Mouse (Mus musculus) midbrain, postnatal 0 days (tissue): ENCODE measurements around the gene Rffl. TPM values are rescaled to one million over a fixed set of nuclear protein-coding genes. Genes with fewer than 3 reads are reported as not detected.

Experiments used
- ATAC-seq: fragments of 200-750 bp; cut with Nextera tagmentation; 2 replicates; pipeline ENCODE4 v1.8.0; 2017; ENCODE audit warnings: moderate number of reproducible peaks, mild to moderate bottlenecking, moderate TSS enrichment, moderate library complexity; ENCODE audit not compliant: low FRiP score
- DNase-seq: peaks from one replicate; pipeline ENCODE4 v3.0.0-alpha.2; 2015; ENCODE audit warnings: low spot score
- H3K27ac ChIP-seq: fragments of 300-500 bp; sonication (generic); 2 replicates; pipeline ENCODE4 v1.5.1; 2014; ENCODE audit warnings: low read depth, mild to moderate bottlenecking, low read length, mixed read lengths
- H3K27me3 ChIP-seq: fragments of 300-500 bp; sonication (generic); 2 replicates; pipeline ENCODE4 v1.6.1; 2014; ENCODE audit warnings: low read length, control low read depth, mixed read lengths; ENCODE audit not compliant: insufficient read depth
- H3K36me3 ChIP-seq: fragments of 300-500 bp; sonication (generic); 2 replicates; pipeline ENCODE4 v1.6.1; 2014; ENCODE audit warnings: low read length, control low read depth, mixed read lengths; ENCODE audit not compliant: insufficient read depth
- H3K4me1 ChIP-seq: fragments of 300-500 bp; sonication (generic); 2 replicates; pipeline ENCODE4 v1.6.1; 2014; ENCODE audit warnings: mild to moderate bottlenecking, control low read depth, antibody characterized with exemption, low read length, mixed read lengths; ENCODE audit not compliant: insufficient read depth
- H3K4me2 ChIP-seq: fragments of 300-500 bp; sonication (generic); 2 replicates; pipeline ENCODE4 v1.6.1; 2014; ENCODE audit warnings: low read depth, mild to moderate bottlenecking, low read length, mixed read lengths; ENCODE audit not compliant: poor library complexity, severe bottlenecking
- H3K4me3 ChIP-seq: fragments of 300-500 bp; sonication (generic); 2 replicates; pipeline ENCODE4 v1.5.1; 2014; ENCODE audit warnings: low read depth, mild to moderate bottlenecking, low read length, moderate library complexity
- H3K9ac ChIP-seq: fragments of 300-500 bp; sonication (generic); replicated peaks from 2 replicates; pipeline ENCODE4 v1.6.1; 2014; ENCODE audit warnings: mild to moderate bottlenecking, low read length, moderate library complexity, mixed read lengths; ENCODE audit not compliant: poor library complexity, severe bottlenecking
- H3K9me3 ChIP-seq: fragments of 300-500 bp; sonication (generic); 2 replicates; pipeline ENCODE4 v1.6.1; 2016; ENCODE audit warnings: low read length, control low read depth
- CTCF ChIP-seq: IDR thresholded peaks from 2 replicates; pipeline ENCODE4 v1.5.1; 2016; ENCODE audit warnings: antibody characterized with exemption, mild to moderate bottlenecking
- WGBS: fragments of 180-500 bp; shearing (Covaris S2); extraction: QIAGEN DNeasy Blood & Tissue Kit; methylation state at CpG from one replicate; pipeline ENCODE4 v1.1.7; 2014; 5-methylcytosine and 5-hydroxymethylcytosine counted together
- polyA plus RNA-seq: library from polyadenylated mRNA; unstranded; fragments of >200 nt; fragmentation: Nextera tagmentation; extraction: Ambion mirVana; gene quantifications from 2 replicates; pipeline ENCODE4 v1.2.1, GENCODE M21; 2015
- total RNA-seq: library from RNA; depleted of rRNA; stranded (reverse); fragments of >200 nt; gene quantifications from 2 replicates; pipeline ENCODE4 v1.2.3, GENCODE M21; 2014

The Rffl gene
- total and polyA plus RNA-seq, 2 experiments from 2014 or later, result 2.0 TPM

- DNase-seq, result no peak
- H3K36me3 ChIP-seq, result peaks cover 21% of the 10 kb centered on the region
- H3K4me1 ChIP-seq, result no peaks in the 10 kb centered on the region
- H3K27me3 ChIP-seq, result no peaks in the 10 kb centered on the region
- H3K4me3 ChIP-seq, result no peak overlapping the region
- ATAC-seq, result no peak
- H3K27ac ChIP-seq, result no peak overlapping the region
- no peak for TF ChIP-seq CTCF
- H3K9ac ChIP-seq, result no peak overlapping the region
- WGBS, result 92% methylated on average over 11 of the region's 11 CpGs
- H3K4me2 ChIP-seq, result no peak overlapping the region
- H3K9me3 ChIP-seq, result no peaks in the 10 kb centered on the region
Measured at GRCm38 (mm10) chr11:82783453-82783852, 87.6 kb downstream of the Rffl start.

DNA sequence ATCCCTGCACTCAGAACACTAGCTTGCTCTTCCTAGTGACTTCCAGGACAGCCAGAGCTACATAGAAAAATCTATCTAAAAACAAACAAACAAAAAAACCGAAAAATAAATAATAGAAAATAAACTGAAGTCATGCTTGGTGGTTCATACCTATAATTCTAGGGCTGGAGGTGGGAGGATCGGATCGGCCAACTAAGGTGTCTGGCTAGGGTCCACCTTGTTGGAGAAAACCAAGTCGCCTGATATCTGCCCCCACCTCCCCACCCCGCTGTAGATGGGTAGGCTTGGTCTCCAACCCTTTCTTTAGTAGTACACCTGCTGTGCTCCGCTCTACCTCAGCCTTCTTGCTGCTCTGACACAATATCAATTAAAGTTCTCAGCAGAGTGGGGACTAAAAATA, 88.8 kb downstream of the Rffl start:
- no peak for TF ChIP-seq CTCF
- H3K9me3 ChIP-seq, result no peaks in the 10 kb centered on the region
- no peak for DNase-seq
- WGBS, result 47% methylated on average over 6 of the region's 6 CpGs
- no peaks in the 10 kb centered on the region for H3K4me1 ChIP-seq
- no peak overlapping the region for H3K27ac ChIP-seq
- H3K36me3 ChIP-seq, result peaks cover 13% of the 10 kb centered on the region
- H3K27me3 ChIP-seq, result no peaks in the 10 kb centered on the region
- ATAC-seq, result no peak
- H3K9ac ChIP-seq, result peak overlapping the region; percentile 85
- H3K4me3 ChIP-seq, result peak overlapping the region; percentile 94
- peak overlapping the region; percentile 69 for H3K4me2 ChIP-seq

- DNase-seq (peak; percentile 97), ATAC-seq (peak; percentile 97)
- H3K27ac ChIP-seq, result peak within 1 kb of the TSS; percentile 94
- H3K27me3 ChIP-seq, result no peaks in the 10 kb centered on the region
- WGBS, result under 1% methylated on average over 60 of the region's 90 CpGs
- H3K9ac ChIP-seq, result peak within 1 kb of the TSS; percentile 85
- TF ChIP-seq CTCF, result no peak; the same call in 1 of the 2 replicates
- no peaks in the 10 kb centered on the region for H3K9me3 ChIP-seq
- H3K36me3 ChIP-seq, result peaks cover 13% of the 10 kb centered on the region
- H3K4me1 ChIP-seq, result no peaks in the 10 kb centered on the region
- H3K4me2 ChIP-seq, result peak within 1 kb of the TSS; percentile 69
- peak within 1 kb of the TSS; percentile 94 for H3K4me3 ChIP-seq
Measured at GRCm38 (mm10) chr11:82780983-82781903, 89.8 kb downstream of the Rffl start, which contains the start of gene Lig3. Lig3 (plus strand) TSS chr11:82781108.

DNA sequence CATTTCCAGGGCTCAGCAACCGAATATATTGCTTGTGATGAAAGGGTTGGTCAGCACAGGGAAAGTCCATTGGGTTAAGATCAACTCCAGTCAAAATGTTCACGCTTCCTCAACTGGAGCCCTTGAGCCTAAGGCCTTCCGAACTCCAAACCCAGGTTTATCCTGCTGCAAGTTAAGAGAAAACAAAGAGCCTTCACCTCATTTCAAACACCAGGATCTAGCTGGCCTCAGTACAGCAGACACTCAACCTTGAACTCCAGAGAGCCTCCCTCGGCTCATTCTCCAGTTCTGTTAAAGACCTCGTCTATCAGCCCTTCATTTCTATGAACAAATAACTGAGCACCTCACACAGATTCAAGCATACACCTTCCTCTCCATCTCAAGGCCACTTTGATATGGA, 90.9 kb downstream of the Rffl start:
- Histone ChIP-seq H3K4me3 (peak overlapping the region; percentile 94), H3K4me1 (no peaks in the 10 kb centered on the region), H3K36me3 (peaks cover 13% of the 10 kb centered on the region), H3K4me2 (peak overlapping the region; percentile 69), H3K27me3 (no peaks in the 10 kb centered on the region), H3K27ac (no peak overlapping the region), H3K9me3 (no peaks in the 10 kb centered on the region), H3K9ac (peak overlapping the region; percentile 85; the same call in 1 of the 2 replicates)
- ATAC-seq, result no peak
- 60% methylated on average over 5 of the region's 5 CpGs for WGBS
- DNase-seq, result no peak
- TF ChIP-seq CTCF, result no peak

GRCm38 (mm10) chr11:82764438-82764924, 106.5 kb downstream of the Rffl start:
- DNase-seq (no peak), ATAC-seq (peak; percentile 78)
- Histone ChIP-seq H3K4me1 (peaks cover 11% of the 10 kb centered on the region; the same call in 1 of the 2 replicates), H3K9me3 (no peaks in the 10 kb centered on the region), H3K4me3 (peak overlapping the region; percentile 89), H3K27ac (peak overlapping the region; percentile 87), H3K9ac (peak overlapping the region; percentile 81), H3K27me3 (no peaks in the 10 kb centered on the region), H3K4me2 (peak overlapping the region; percentile 94), H3K36me3 (peaks cover 1% of the 10 kb centered on the region; the same call in 1 of the 2 replicates)
- TF ChIP-seq CTCF, result no peak
- WGBS, result 0% methylated on average over 28 of the region's 28 CpGs
